Comparison of ENCODE assay signal across 8 mouse cellular contexts in the genomic region with DNA sequence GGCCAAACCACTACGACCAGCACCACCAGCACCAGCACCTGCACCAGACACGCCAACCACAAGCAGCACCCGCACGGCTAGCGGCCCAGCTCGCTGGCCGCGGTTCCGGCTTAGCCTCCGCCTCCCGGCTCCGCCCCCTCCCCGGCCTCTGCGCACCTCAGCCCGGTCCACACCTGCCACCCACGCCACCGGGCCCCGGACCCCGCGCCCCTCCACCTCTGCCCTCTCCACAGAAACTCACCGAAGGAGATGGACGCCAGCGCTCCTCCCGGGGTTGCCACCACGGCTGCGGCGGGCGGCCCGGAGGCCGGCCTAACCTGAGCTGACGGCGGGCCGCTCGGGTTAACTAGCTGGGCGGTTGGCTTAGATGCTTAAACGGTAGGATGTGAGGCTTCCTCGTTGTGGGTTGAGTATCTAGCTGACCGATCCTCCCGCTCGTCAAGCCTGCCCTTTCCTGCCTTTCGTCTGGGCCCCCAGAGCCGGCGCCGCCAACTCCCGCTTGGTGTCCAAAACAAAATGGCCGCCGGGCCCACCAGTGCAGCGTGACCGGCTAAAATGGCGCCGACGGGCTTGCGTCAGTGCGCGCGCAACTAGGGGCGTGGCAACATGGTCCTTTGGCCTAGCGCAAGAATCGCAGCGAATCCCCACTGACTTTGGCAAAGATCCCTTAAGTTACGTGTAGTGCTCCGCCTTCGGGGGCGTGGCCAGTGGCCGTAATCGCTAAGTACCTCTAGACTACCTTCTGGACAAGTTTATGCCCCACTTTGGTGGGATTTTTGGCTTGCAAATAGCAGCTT. TPM values are rescaled to one million over a fixed set of nuclear protein-coding genes. Genes with fewer than 3 reads are reported as not detected.
DNase-seq lines count a peak whose midpoint lies in the region; ATAC-seq lines count a peak whose summit lies in the region.

Gene Chtop (minus strand): TSS at position 549 of the 797 bp plus-strand sequence.

- peak within 1 kb of the TSS; percentile 96 for H3K4me3 ChIP-seq in hindbrain, embryonic 15.5 days

- ATAC-seq in hindbrain, embryonic 15.5 days (ENCODE audit: low FRiP score, low read depth): peak; percentile 93

- H3K9ac ChIP-seq in hindbrain, embryonic 15.5 days: peak within 1 kb of the TSS; percentile 98

- no peaks in the 10 kb centered on the region for H3K9me3 ChIP-seq in hindbrain, embryonic 15.5 days

- H3K27ac ChIP-seq in hindbrain, embryonic 15.5 days (replicated peaks): peak within 1 kb of the TSS; percentile 98

- peaks cover 32% of the 10 kb centered on the region for H3K4me1 ChIP-seq in hindbrain, embryonic 15.5 days (replicated peaks)

- peak; percentile 99 for DNase-seq in T-cell, adult 2 months (ENCODE audit: low spot score)
- peak; percentile 99 to 100 for DNase-seq in cerebellum, postnatal 36 days
- peak; percentile 99 to 100 for DNase-seq in frontal cortex, postnatal 36 days (ENCODE audit: low spot score in 2 of 2)
- DNase-seq in left cerebral cortex, adult 11 months (ENCODE audit: low spot score): peak; percentile 97
- DNase-seq in lung, postnatal 4 days: peak; percentile 99 to 100
- peak; percentile 99 for DNase-seq in retina, postnatal 7 days (ENCODE audit: low read depth, low spot score)
- peak; percentile 98 for DNase-seq in urinary bladder, adult 2 months (ENCODE audit: low spot score)

- H3K36me3 ChIP-seq in hindbrain, embryonic 15.5 days: peaks cover 29% of the 10 kb centered on the region

- H3K4me2 ChIP-seq in hindbrain, embryonic 15.5 days: peak within 1 kb of the TSS; percentile 73

- H3K27me3 ChIP-seq in hindbrain, embryonic 15.5 days: peaks cover 19% of the 10 kb centered on the region

- WGBS in hindbrain, embryonic 15.5 days: under 1% methylated on average over 62 of the region's 66 CpGs

RNA-seq across cellular contexts. Expression of gene Chtop, which starts in this region (rescaled TPM):
- polyA plus RNA-seq in hindbrain, embryonic 15.5 days (2015; fragmentation: Nextera tagmentation; extraction: Ambion mirVana): 173 and 176 TPM in 2 replicates
- 98.1 and 103 TPM in 2 replicates for polyA plus RNA-seq in urinary bladder, adult 2 months (2012; rRNA removed)

Comparison
In these comparisons a context has a peak if more than half of its experiments do, and no peak if none do; other contexts are left out.
1. Peak in every context shown above with its lines: DNase-seq, ATAC-seq, H3K4me3 ChIP-seq and H3K27ac ChIP-seq.